ENCODE assay signal across 31 mouse cellular contexts in genomic region chr7:76466427-76466826, GRCm38 (mm10).
"Had no signal": no experiment of that assay in that cellular context is flagged by ENCODE, and none has a peak within 500 bp of the region (broad histone marks: within the 10 kb centered on the region; RNA-seq: fewer than 3 reads in every experiment).

No protein-coding gene starts in this region.

- H3K9me3 ChIP-seq: limb, embryonic 10.5 days; limb, embryonic 12.5 days; limb, embryonic 13.5 days; limb, embryonic 15.5 days; liver, embryonic 12.5 days; liver, embryonic 13.5 days; liver, embryonic 15.5 days; lung, embryonic 15.5 days; megakaryocyte, embryonic 14.5 days; midbrain, embryonic 10.5 days; midbrain, embryonic 12.5 days; midbrain, embryonic 13.5 days; midbrain, embryonic 15.5 days; neural tube, embryonic 12.5 days had no signal

- H3K4me1 ChIP-seq: limb, embryonic 10.5 days; limb, embryonic 12.5 days; limb, embryonic 13.5 days; limb, embryonic 15.5 days; liver, embryonic 12.5 days; liver, embryonic 13.5 days; liver, embryonic 15.5 days; lung, embryonic 15.5 days; megakaryocyte, embryonic 14.5 days; midbrain, embryonic 15.5 days had no signal

- H3K4me2 ChIP-seq: limb, embryonic 12.5 days; limb, embryonic 13.5 days; limb, embryonic 15.5 days; liver, embryonic 11.5 days; liver, embryonic 12.5 days; liver, embryonic 13.5 days; liver, embryonic 15.5 days; lung, embryonic 14.5 days; lung, embryonic 15.5 days; midbrain, embryonic 11.5 days; midbrain, embryonic 12.5 days; midbrain, embryonic 13.5 days; midbrain, embryonic 15.5 days; neural tube, embryonic 12.5 days had no signal

- H3K4me3 ChIP-seq: limb, embryonic 10.5 days; limb, embryonic 12.5 days; limb, embryonic 13.5 days; limb, embryonic 15.5 days; liver, embryonic 12.5 days; liver, embryonic 13.5 days; liver, embryonic 15.5 days; lung, embryonic 15.5 days; megakaryocyte, embryonic 14.5 days; midbrain, embryonic 10.5 days; midbrain, embryonic 12.5 days; midbrain, embryonic 13.5 days; midbrain, embryonic 15.5 days; neural tube, embryonic 12.5 days had no signal

- H3K9ac ChIP-seq: limb, embryonic 12.5 days; limb, embryonic 13.5 days; limb, embryonic 15.5 days; liver, embryonic 12.5 days; liver, embryonic 13.5 days; liver, embryonic 14.5 days; liver, embryonic 15.5 days; liver, postnatal 0 days; lung, embryonic 14.5 days; lung, embryonic 15.5 days; midbrain, embryonic 12.5 days; midbrain, embryonic 13.5 days; midbrain, embryonic 15.5 days; neural tube, embryonic 12.5 days had no signal

- DNase-seq: left cerebral cortex, postnatal 4 days; liver; liver, embryonic 13.5 days; liver, postnatal 0 days; lung, adult 18-20 months; lung, adult 2 months; lung, embryonic 14.5 days; lung, postnatal 10 days; lung, postnatal 14 days; lung, postnatal 36 days; lung, postnatal 4 days; midbrain, embryonic 14.5 days had no signal

- H3K27ac ChIP-seq: limb, embryonic 10.5 days; limb, embryonic 12.5 days; limb, embryonic 13.5 days; limb, embryonic 15.5 days; liver, embryonic 12.5 days; liver, embryonic 13.5 days; liver, embryonic 14.5 days; liver, embryonic 15.5 days; lung, embryonic 15.5 days; macrophage; midbrain, embryonic 10.5 days; midbrain, embryonic 12.5 days; midbrain, embryonic 13.5 days; midbrain, embryonic 15.5 days; neural tube, embryonic 12.5 days had no signal

- H3K27me3 ChIP-seq: limb, embryonic 12.5 days; limb, embryonic 13.5 days; limb, embryonic 15.5 days; liver, embryonic 12.5 days; liver, embryonic 13.5 days; liver, embryonic 15.5 days; lung, embryonic 15.5 days; megakaryocyte, embryonic 14.5 days; midbrain, embryonic 12.5 days; midbrain, embryonic 13.5 days; midbrain, embryonic 15.5 days; neural tube, embryonic 12.5 days had no signal

- ATAC-seq: liver, embryonic 12.5 days; liver, postnatal 0 days; lung, postnatal 0 days; midbrain, embryonic 13.5 days; midbrain, embryonic 15.5 days; midbrain, embryonic 16.5 days had no signal

- H3K36me3 ChIP-seq: limb, embryonic 10.5 days; limb, embryonic 12.5 days; limb, embryonic 13.5 days; limb, embryonic 15.5 days; liver, embryonic 12.5 days; liver, embryonic 13.5 days; liver, embryonic 15.5 days; lung, embryonic 15.5 days; midbrain, embryonic 10.5 days; midbrain, embryonic 12.5 days; midbrain, embryonic 13.5 days; midbrain, embryonic 15.5 days; neural tube, embryonic 12.5 days had no signal
